Mouse (Mus musculus) brain, embryonic 14.5 days (tissue): ENCODE results near the gene Ireb2.

Source experiments
- CTCF ChIP-seq: fragments of 200-500 bp; IDR thresholded peaks from 2 replicates; pipeline ENCODE4 v1.5.1; 2012; ENCODE audit warnings: inconsistent platforms, mild to moderate bottlenecking, moderate library complexity, borderline replicate concordance; ENCODE audit not compliant: insufficient read depth, insufficient read length; ENCODE audit errors: extremely low read depth
- POLR2A ChIP-seq: fragments of 200-500 bp; IDR thresholded peaks from 2 replicates; pipeline ENCODE4 v1.6.1; 2012; ENCODE audit warnings: mild to moderate bottlenecking, inconsistent platforms, borderline replicate concordance; ENCODE audit not compliant: poor library complexity, insufficient read depth, insufficient read length, severe bottlenecking; ENCODE audit errors: extremely low read depth

- no peak for TF ChIP-seq POLR2A
- no peak for TF ChIP-seq CTCF
Measured at GRCm38 (mm10) chr9:54857474-54857873, 6.1 kb upstream of the Ireb2 start.
